Mouse (Mus musculus) forebrain, embryonic 11.5 days (tissue): ENCODE results near the gene Tcf21. TPM values are rescaled to one million over a fixed set of nuclear protein-coding genes. Genes with fewer than 3 reads are reported as not detected.

ENCODE experiments used
- ATAC-seq: fragments of 200-750 bp; cut with Nextera tagmentation; replicated peaks from 2 replicates; pipeline ENCODE4 v1.8.0; 2017; ENCODE audit warnings: moderate TSS enrichment; ENCODE audit not compliant: low FRiP score
- DNase-seq: peaks from one replicate; pipeline ENCODE4 v3.0.0-alpha.2; 2017; ENCODE audit warnings: low spot score
- H3K27ac ChIP-seq: fragments of 300-500 bp; sonication (generic); 2 replicates; pipeline ENCODE4 v1.5.1; 2014; ENCODE audit warnings: low read depth, low read length
- H3K27me3 ChIP-seq: fragments of 300-500 bp; sonication (generic); 2 replicates; pipeline ENCODE4 v1.6.1; 2014; ENCODE audit warnings: mild to moderate bottlenecking, low read length, mixed read lengths; ENCODE audit not compliant: control insufficient read depth, insufficient read depth
- H3K36me3 ChIP-seq: fragments of 300-500 bp; sonication (generic); 2 replicates; pipeline ENCODE4 v1.6.1; 2014; ENCODE audit warnings: mild to moderate bottlenecking, low read length, moderate library complexity, mixed read lengths; ENCODE audit not compliant: control insufficient read depth, insufficient read depth
- H3K4me1 ChIP-seq: fragments of 300-500 bp; sonication (generic); replicated peaks from 2 replicates; pipeline ENCODE4 v1.6.1; 2014; ENCODE audit warnings: low read length, mixed read lengths; ENCODE audit not compliant: control insufficient read depth, insufficient read depth
- H3K4me2 ChIP-seq: fragments of 300-500 bp; sonication (generic); 2 replicates; pipeline ENCODE4 v1.6.1; 2014; ENCODE audit warnings: low read depth, mild to moderate bottlenecking, low read length, moderate library complexity, mixed read lengths; ENCODE audit not compliant: severe bottlenecking
- H3K4me3 ChIP-seq: fragments of 300-500 bp; sonication (generic); 2 replicates; pipeline ENCODE4 v1.5.1; 2014; ENCODE audit warnings: low read depth, low read length
- H3K9ac ChIP-seq: fragments of 300-500 bp; sonication (generic); 2 replicates; pipeline ENCODE4 v1.6.1; 2014; ENCODE audit warnings: low read length
- H3K9me3 ChIP-seq: fragments of 300-500 bp; sonication (generic); 2 replicates; pipeline ENCODE4 v1.6.1; 2016; ENCODE audit warnings: low read length, mixed read lengths; ENCODE audit not compliant: control insufficient read depth
- WGBS: fragments of 180-500 bp; shearing (Covaris S2); extraction: QIAGEN DNeasy Blood & Tissue Kit; methylation state at CpG from one replicate; pipeline ENCODE4 v1.1.7; 2014; 5-methylcytosine and 5-hydroxymethylcytosine counted together
- polyA plus RNA-seq: library from polyadenylated mRNA; unstranded; fragments of >200 nt; fragmentation: Nextera tagmentation; extraction: Ambion mirVana; gene quantifications from 2 replicates; pipeline ENCODE4 v1.2.1, GENCODE M21; 2014

Gene Tcf21
- polyA plus RNA-seq: not detected in 2 replicates

- H3K27me3 ChIP-seq: peaks cover 77% of the 10 kb centered on the region
- peaks cover 3% of the 10 kb centered on the region; the same call in 1 of the 2 replicates for H3K4me1 ChIP-seq
- H3K4me2 ChIP-seq: no peak within 1 kb of the TSS
- H3K9ac ChIP-seq: no peak within 1 kb of the TSS
- WGBS: under 1% methylated on average over 20 of the region's 20 CpGs
- H3K27ac ChIP-seq: no peak within 1 kb of the TSS
- H3K36me3 ChIP-seq: no peaks in the 10 kb centered on the region
- H3K4me3 ChIP-seq: peak within 1 kb of the TSS; percentile 7; the same call in 1 of the 2 replicates
- H3K9me3 ChIP-seq: no peaks in the 10 kb centered on the region
- ATAC-seq: no peak
- DNase-seq: peak; percentile 58
These were observed at the start of gene Tcf21 for GRCm38 (mm10) chr10:22819871-22820590. Gene Tcf21 (minus strand): TSS chr10:22820174.

GRCm38 (mm10) chr10:22868386-22868918 is 48.5 kb upstream of the Tcf21 start:
- Histone ChIP-seq H3K36me3 (no peaks in the 10 kb centered on the region), H3K27me3 (no peaks in the 10 kb centered on the region), H3K27ac (no peak overlapping the region), H3K9me3 (no peaks in the 10 kb centered on the region), H3K9ac (no peak overlapping the region), H3K4me1 (no peaks in the 10 kb centered on the region; the same call in 1 of the 2 replicates), H3K4me2 (no peak overlapping the region), H3K4me3 (no peak overlapping the region)
- WGBS: 27% methylated on average over 8 of the region's 8 CpGs
- ATAC-seq (peak; percentile 69), DNase-seq (peak; percentile 56)

- Histone ChIP-seq H3K27me3 (no peaks in the 10 kb centered on the region), H3K4me3 (no peak overlapping the region), H3K9ac (no peak overlapping the region), H3K4me2 (no peak overlapping the region), H3K27ac (no peak overlapping the region), H3K4me1 (no peaks in the 10 kb centered on the region; the same call in 1 of the 2 replicates), H3K36me3 (no peaks in the 10 kb centered on the region), H3K9me3 (no peaks in the 10 kb centered on the region)
- WGBS: 92% methylated on average over 2 of the region's 2 CpGs
- ATAC-seq (no peak), DNase-seq (no peak)
These were observed 47.2 kb upstream of the Tcf21 start for GRCm38 (mm10) chr10:22867210-22867609.

- Histone ChIP-seq H3K9me3 (no peaks in the 10 kb centered on the region), H3K4me3 (no peak overlapping the region), H3K4me1 (no peaks in the 10 kb centered on the region), H3K9ac (no peak overlapping the region), H3K4me2 (no peak overlapping the region), H3K27ac (no peak overlapping the region), H3K27me3 (no peaks in the 10 kb centered on the region), H3K36me3 (no peaks in the 10 kb centered on the region)
- 29% methylated on average over 9 of the region's 9 CpGs for WGBS
- no peak for DNase-seq
- no peak for ATAC-seq
These were observed 38.1 kb upstream of the Tcf21 start for GRCm38 (mm10) chr10:22858111-22858510.

- H3K4me3 ChIP-seq: no peak overlapping the region
- DNase-seq: no peak
These were observed 34.4 kb upstream of the Tcf21 start for GRCm38 (mm10) chr10:22854330-22854729.

GRCm38 (mm10) chr10:22845351-22845750 is 25.4 kb upstream of the Tcf21 start:
- ATAC-seq (no peak), DNase-seq (no peak)
- Histone ChIP-seq H3K36me3 (no peaks in the 10 kb centered on the region), H3K27ac (no peak overlapping the region), H3K27me3 (peaks cover 47% of the 10 kb centered on the region), H3K4me1 (0 out of 2 replicates have a peak, but pooled peaks cover 6% of the 10 kb centered on the region), H3K4me3 (no peak overlapping the region), H3K4me2 (no peak overlapping the region), H3K9me3 (no peaks in the 10 kb centered on the region), H3K9ac (no peak overlapping the region)
- 4% methylated on average over 3 of the region's 3 CpGs for WGBS

More at GRCm38 (mm10) chr10:22854330-22854729, 34.4 kb upstream of the Tcf21 start:
- WGBS: 41% methylated on average over 7 of the region's 7 CpGs
- H3K9me3 ChIP-seq: no peaks in the 10 kb centered on the region
- no peak overlapping the region for H3K4me2 ChIP-seq
- H3K4me1 ChIP-seq: no peaks in the 10 kb centered on the region
- no peaks in the 10 kb centered on the region for H3K36me3 ChIP-seq
- no peak overlapping the region for H3K27ac ChIP-seq
- no peak overlapping the region for H3K9ac ChIP-seq
- no peak for ATAC-seq
- H3K27me3 ChIP-seq: no peaks in the 10 kb centered on the region

GRCm38 (mm10) chr10:22844731-22845130 is 24.8 kb upstream of the Tcf21 start:
- H3K4me3 ChIP-seq: no peak overlapping the region
- peaks cover 50% of the 10 kb centered on the region for H3K27me3 ChIP-seq
- H3K4me2 ChIP-seq: no peak overlapping the region
- 0 out of 2 replicates have a peak, but pooled peaks cover 6% of the 10 kb centered on the region for H3K4me1 ChIP-seq
- no peak overlapping the region for H3K27ac ChIP-seq
- H3K36me3 ChIP-seq: no peaks in the 10 kb centered on the region
- whole genome bisulfite sequencing: 6% methylated on average over 10 of the region's 10 CpGs
- ATAC-seq (no peak), DNase-seq (no peak)
- H3K9ac ChIP-seq: no peak overlapping the region
- H3K9me3 ChIP-seq: no peaks in the 10 kb centered on the region

- Histone ChIP-seq H3K27ac (no peak overlapping the region), H3K27me3 (peaks cover 57% of the 10 kb centered on the region), H3K4me2 (0 out of 2 replicates have a peak overlapping the region, but pooled peaks have one; percentile 6), H3K4me3 (no peak overlapping the region), H3K4me1 (0 out of 2 replicates have a peak, but pooled peaks cover 8% of the 10 kb centered on the region), H3K9ac (no peak overlapping the region), H3K9me3 (no peaks in the 10 kb centered on the region), H3K36me3 (no peaks in the 10 kb centered on the region)
- DNase-seq: peak; percentile 55
- 0 out of 2 replicates have a peak, but pooled peaks have one; percentile 24 for ATAC-seq
- WGBS: under 1% methylated on average over 26 of the region's 26 CpGs
These were observed 23.7 kb upstream of the Tcf21 start for GRCm38 (mm10) chr10:22843440-22844361.
